Mouse (Mus musculus) gastrocnemius, postnatal 25 days (tissue): Measurements from ENCODE around the gene Lpp. TPM values are rescaled to one million over a fixed set of nuclear protein-coding genes. Genes with fewer than 3 reads are reported as not detected.
"Not testable (repeated sequence)": the region's sequence is repeated elsewhere in the genome, so short reads cannot be mapped to it uniquely, and the experiment has no call there.

Experiments
- DNase-seq: peaks from one replicate; pipeline ENCODE4 v3.0.0; 2022
- microRNA-seq, 2 experiments: library from miRNA; unstranded; fragments of <30 nt; microRNA quantifications; one replicate each; pipeline ENCODE4 v1.2.0; 2021; ENCODE audit warnings: borderline replicate concordance in 2 of 2
- total RNA-seq, 2 experiments: library from RNA; stranded (reverse); gene quantifications; 1 replicate in 1 of 2; 2 replicates in 1 of 2; pipeline ENCODE4 v1.2.3; 2021

The Lpp gene
- total RNA-seq, 2 experiments from 2014 or later: 21.7 to 23.8 TPM

DNA sequence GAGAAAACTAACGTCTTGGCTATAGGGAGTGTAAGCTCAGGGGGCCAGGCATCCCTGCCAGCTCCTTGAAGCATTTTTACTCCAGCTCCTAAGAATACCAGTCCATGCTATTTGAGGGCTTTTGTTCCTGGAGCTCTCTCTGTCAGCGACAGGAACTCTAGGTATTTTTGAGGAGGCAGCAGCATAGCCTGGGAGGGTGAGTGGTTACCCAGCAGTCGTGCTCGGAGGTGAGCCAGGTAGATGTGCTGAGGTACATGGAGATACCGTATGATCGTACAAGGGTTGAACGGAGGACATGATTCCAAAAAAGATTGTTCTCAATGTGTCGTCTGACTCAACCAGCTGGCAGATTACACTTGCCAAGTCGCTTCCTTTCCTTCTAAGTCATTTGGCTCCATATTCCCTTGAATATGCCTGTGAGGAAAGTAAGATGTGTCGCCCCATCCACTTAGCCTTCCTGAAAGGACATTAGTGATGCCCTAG, 597.8 kb downstream of the Lpp start:
- DNase-seq: no peak

DNA sequence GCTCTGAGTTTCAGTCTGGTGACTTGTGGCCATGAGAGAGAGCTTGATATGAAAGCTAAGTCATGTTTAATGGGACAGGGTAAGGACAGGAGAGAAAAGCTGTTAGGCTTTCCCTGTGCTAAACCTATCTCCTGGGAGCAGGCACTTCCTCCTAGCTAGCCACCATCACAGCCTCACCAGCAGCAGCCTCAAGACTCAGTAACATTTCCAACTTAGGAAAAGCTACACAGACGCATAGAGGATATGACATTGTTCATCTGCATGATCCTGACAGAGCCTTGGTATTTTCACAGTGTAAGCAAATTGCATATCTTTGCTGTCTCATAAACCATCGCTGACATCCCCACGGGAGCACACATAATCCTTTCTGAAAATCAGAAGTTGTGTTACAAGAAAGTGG, 598.7 kb downstream of the Lpp start:
- no peak for DNase-seq

DNA sequence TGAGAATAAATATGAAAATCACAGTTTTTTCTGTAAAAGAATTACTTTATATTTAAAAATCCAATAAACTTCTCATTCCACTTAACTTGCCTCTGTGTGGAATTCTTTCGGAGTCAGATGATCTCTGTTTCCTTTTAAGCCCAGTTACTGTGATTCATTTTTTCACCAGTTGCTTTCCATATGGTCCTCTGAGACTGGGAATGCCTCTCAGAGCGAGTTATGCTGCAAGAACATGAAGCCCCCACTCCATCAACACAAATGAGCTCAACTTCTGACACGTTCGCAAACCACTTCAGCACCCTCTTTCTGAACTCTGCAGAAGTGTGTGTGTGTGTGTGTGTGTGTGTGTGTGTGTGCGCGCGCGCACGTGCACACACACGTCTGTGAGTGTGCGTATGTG, 599.2 kb downstream of the Lpp start:
- no peak for DNase-seq

DNA sequence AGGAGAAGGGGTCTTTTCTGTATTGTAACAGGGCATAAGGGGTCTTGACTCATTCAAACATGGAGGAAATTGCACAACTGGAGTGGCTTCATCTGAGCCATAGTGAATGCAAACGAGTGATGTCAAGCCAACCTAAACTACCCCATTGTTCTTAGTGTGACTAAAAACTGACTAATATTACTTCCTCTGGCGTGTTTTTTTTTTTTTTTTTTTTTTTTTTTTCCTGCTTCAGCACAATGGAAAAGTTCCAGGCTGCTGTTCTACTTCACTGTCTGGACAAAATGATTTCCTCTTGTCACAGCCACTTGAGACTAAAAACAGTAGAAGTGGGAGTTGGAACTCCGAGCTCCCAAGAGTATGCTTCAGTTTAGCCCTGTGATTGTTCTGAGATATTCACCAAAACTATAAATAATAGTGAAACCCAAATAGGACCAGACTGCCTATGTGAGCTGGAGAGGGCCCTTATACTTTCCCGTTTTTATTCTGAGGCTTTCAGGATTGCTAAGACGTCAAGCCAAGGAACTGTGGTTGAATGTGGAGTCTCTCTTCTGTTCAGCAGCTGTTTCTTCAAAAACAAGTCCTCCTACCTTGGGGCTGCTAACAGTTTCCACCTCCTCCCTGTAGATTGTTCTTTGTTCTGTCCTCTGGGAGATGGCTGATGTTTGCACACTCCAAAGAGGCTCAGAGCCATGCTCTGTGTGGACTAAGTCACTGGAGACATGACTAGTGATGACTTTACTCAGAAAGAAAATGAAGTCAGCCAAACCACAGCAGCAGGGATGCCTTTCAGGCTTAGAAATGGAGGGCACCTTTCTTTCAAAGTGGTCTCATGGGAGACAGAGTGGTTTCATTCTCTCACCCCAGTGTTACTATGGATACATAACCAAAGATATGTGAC, 617.9 kb downstream of the Lpp start:
- no peak for DNase-seq

DNA sequence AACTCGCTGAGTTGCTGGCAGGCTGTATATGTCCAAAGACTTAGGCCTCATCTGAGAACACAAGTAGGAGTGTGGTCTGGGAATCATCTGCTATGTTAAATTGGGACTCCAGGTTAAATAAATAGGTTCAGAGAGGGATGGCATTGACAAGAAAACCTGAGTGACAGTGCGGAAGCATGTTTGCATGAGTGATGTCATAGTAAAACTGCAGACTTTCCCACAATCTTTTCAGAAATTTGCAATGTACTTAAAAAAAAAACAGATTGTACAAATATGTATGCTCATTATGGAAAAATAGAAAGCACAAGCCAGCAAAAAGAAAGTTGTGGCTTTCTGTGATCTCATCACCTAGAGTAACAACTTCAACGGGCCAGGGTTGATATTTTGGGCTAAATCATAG, 619.6 kb downstream of the Lpp start:
- no peak for DNase-seq

DNA sequence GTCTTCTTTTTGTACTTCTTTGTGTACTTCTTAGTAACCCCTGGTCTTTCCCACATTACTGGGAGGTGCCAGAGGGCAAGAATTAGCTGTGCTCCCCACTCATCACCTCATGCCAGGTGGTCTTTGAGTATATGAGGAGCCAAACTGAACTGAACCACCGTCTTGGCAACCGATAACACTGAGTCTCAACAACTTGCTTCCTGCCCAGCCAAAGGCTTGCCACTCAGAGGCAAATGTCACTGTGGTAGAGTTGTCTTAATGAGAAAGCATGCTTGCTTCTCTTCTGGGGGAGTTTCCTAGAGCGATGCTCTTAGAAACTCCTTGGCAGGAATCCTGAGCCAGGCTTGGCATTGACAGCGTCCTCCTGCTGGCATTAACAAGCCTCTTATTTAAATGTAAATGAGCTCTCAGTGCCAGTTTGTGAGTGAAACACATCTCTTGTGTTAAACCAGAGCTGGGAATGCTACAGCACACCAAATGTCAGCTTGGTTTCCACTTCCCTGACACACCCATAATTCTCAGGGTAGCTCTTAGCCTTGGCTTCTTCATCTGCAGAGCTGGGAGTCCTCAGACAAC, 623.0 kb downstream of the Lpp start:
- DNase-seq: no peak

DNA sequence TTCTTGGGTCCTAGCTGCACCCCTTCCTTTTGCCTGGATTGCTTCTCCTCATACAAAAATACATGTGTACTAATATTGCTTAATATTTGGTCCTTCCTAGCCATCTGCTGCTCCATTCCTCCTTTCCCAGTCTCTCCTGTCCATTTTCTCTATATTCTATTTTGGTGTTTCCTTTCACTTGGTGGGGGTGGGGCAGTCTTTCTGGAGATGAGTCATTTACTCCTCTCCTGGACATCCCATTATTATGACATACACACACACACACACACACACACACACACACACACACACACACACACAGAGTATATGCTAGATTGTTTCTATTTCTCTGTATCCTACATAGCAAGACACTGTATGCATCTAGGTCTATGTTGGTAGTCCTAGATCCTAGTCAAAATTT, 623.7 kb downstream of the Lpp start:
- no peak for DNase-seq

DNA sequence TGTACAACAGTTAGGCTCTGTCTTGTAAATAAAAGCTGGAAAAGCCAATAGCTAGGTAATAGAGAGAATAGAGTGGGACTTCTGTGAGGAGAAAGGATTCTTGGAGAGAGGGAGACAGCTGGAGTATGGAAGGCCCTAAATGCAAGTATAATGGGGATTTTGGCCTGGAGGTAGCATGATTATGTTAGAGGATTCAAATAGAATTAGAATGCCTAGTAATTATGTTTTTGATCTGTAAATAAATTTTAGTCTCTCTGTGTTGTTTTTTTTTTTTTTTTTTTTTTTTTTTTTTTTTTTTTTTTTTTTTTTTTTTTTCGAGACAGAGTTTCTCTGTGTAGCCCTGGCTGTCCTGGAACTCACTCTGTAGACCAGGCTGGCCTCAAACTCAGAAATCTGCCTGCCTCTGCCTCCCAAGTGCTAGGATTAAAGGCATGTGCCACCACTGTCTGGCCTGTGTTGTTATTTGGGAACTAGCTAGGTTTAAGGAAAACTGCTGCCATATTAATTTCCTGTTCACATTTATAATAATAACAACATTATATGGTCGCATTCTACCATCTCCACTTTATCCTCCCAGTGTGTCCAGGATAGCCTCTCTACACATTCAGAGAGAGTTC, 628.5 kb downstream of the Lpp start:
- DNase-seq: not testable (repeated sequence)

DNA sequence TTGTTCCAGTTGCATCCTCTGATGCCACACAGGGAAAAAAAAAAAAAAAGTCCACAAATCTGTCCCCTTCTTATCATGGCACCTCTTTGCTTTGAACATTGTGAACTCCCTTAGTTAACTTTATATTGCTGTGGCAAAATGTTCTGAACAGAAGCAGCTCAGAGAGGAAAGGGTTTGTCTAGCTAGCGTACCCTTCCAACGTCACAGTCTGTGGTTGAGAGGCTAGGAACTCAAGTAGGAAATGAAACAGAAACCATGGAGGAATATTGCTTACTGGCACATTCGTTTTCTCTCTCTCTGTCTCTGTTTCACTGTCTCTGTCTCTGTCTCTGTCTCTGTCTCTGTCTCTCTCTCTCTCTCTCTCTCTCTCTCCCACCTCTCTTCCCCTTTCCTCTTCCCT, 631.3 kb downstream of the Lpp start:
- DNase-seq: no peak

DNA sequence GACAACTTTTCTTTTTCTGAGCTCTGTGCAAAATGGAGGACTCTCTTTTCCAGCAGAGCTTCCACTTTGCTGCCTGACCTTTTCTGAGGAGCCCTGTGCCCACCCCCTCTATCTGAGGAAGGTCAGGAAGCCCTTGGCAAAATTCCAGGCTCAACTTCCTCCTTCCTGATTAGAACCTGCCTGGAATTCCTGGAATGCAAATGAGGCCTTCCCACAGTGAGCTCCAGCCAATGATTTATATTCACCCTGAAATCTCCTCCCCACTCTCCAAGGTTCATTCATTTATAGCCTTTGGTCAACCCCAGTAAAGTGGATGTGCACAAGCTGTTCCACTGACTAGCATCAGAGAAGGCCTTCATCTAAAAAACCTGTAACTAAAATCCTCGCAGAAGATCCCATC, 632.9 kb downstream of the Lpp start:
- DNase-seq: no peak

DNA sequence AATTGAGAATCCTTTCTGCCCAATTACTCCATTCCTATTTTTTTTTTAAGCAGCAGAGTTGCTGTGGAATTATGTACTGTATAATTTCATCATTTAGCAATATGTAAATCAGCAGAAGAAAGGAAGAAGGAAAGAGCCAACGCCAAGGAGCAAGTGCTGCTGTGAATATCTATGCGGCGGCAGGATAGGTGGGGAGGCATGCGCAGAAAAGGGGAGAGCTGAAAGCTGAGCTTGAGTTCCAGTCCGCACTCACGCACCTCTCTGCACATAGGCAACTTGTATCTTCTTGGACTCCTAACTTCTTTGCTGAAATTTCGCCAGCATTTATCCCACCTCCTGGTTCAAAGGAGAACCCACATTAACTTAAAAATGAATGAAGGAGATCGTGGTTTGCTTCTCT, 636.2 kb downstream of the Lpp start:
- no peak for DNase-seq

DNA sequence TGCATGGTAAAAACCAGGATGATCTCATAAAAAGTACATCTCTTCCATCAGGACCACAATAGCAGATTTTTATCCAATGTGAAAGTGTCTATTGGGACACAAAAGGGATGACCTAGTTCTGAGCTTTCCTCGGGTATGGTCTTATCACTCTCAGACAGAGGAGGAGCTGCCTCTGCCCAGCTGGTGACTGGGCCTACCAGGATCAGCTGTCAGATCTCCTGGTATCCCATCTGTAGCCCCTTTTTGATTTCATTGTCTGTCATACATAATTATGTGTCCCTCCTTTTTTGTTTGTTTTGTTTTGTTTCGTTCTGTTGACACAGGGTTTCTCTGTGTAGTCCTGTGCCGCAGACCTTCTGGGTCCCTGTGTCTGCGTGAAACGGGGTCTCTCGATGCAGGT, 644.1 kb downstream of the Lpp start:
- no peak for DNase-seq

DNA sequence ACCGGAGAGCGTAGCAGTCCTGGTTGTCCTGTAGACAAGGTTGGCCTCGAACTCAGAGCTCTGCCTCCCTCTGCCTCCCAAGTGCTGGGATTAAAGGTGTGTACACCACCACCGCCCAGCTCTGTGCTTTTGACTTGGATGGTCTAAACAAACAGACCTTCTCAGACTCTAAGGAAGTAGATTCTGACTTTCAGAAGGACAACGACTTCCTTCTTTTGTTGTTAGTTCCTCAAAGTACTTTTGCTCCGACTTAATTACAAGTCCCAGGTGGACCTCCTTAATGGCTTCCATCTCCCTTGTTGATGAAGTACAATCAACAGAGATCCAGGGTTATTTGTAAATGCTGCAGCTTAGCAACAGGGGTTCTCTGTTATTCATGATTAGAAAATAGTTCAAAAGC, 645.2 kb downstream of the Lpp start:
- no peak for DNase-seq

DNA sequence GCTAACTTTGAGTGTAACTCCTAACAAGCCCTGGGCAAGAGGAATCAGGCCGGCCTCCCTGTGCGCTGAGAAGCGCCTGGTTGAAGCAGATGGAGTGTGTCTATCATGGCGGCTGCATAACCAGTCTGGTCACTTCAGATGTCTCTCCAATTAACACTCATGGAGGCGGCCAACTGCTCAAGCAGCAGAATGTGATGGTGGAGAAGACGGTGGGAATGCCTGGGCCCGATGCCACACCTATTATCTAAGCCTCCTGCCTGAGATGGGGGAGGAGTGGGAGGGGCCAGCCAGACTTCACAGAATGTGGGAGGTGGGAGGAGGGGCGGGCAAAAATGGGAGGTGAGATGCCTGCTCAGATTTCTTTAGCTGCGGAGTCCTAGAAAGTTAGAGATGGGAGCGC, 646.6 kb downstream of the Lpp start:
- no peak for DNase-seq

DNA sequence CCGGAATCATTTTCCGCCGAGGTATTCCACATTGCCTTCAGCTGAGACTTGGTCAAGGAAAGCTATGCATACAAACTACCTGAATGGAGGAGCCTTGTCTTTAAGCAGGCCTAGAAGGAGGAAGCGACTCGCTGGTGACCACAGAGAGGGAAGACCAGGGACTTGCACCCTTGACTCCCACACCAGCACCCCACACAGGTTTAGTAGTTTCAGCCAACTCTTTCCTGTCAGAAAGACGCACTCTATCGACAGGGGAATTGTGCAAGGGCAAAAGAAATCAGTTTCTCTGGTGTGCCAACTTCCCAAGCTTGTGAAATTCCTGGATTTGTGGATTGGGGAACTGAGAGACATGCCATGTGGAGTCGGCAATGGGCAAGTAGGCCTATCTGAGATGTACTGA, 647.9 kb downstream of the Lpp start:
- no peak for DNase-seq

DNA sequence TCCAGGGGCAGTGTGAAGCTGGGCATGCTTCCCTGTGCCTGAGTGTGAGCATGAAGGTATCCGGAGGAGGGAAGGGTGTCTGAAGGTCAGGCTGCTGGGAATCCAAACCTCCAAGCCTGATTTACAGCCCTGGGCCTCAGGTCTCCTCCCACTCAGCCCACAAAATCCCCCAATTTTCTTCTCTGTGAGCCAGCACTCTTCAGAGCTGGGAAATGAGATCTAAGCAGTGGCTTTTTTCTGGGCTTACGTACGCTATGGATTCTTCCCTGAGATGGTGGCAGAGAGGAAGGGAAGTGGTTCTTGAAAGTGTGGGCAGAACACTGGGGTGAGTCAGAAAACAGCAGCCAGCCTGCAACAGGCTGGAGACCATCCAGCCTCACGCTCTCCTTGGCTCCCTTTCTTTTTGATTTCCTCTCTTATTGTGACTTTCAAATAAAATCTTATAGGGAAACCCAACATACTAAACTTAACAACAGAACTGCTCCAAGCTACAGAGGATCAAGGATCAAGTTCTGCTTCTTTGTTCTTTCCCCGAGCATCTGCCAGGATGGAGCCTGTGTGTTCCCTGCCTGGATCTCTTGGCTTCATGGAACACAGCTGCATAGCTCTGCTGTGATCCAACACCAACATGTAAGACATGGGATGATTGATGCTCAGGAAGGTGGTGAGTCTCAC, 648.7 kb downstream of the Lpp start:
- no peak for DNase-seq

Small RNA genes within 50 kb of the gene (microRNA-seq; reads per million reads assigned to microRNA genes)
- gene Mir28a: 4,252 to 4,806 reads per million in 2 experiments
